Mouse (Mus musculus) liver, embryonic 14.5 days (tissue): ENCODE data around the gene Fhit.

Experiments used
- CTCF ChIP-seq: IDR thresholded peaks from 2 replicates; pipeline ENCODE4 v1.5.1; 2016; ENCODE audit warnings: antibody characterized with exemption, low read depth, control low read depth
- EP300 ChIP-seq: IDR thresholded peaks from 2 replicates; pipeline ENCODE4 v1.6.1; 2016; ENCODE audit warnings: antibody characterized with exemption, low read depth

- no peak for TF ChIP-seq CTCF
- no peak for TF ChIP-seq EP300
Observed at GRCm38 (mm10) chr14:10712522-10712881, 449.3 kb downstream of the Fhit start.
